Mouse (Mus musculus): ENCODE measurements at regions not wholly inside any gene's neighbourhood (a gene's known extent, or its start where the extent isn't known, plus 50 kb on each side); places are given as distances from the start of the nearest gene placed in this dataset.

DNA sequence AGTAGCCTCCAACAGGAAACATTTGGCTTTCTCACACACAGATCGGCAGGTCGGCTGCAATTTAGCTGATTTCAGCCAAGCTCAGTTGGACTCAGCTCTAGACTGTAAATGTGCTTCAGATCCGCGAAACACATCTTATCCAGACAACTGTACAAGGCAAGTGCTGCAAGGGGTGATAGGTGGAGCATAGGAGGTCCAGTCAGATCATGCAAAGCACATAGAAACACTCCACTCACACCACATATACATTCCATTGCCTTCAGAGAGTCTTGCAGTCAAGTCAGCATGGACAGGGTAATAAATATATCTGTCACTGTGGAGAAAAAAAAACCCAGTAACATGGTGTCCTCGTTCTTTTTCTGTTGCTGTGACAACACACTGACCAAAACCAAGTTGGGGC, 160.3 kb downstream of the H2al1j start:
- no peak for DNase-seq (ENCODE audit: low spot score)

DNA sequence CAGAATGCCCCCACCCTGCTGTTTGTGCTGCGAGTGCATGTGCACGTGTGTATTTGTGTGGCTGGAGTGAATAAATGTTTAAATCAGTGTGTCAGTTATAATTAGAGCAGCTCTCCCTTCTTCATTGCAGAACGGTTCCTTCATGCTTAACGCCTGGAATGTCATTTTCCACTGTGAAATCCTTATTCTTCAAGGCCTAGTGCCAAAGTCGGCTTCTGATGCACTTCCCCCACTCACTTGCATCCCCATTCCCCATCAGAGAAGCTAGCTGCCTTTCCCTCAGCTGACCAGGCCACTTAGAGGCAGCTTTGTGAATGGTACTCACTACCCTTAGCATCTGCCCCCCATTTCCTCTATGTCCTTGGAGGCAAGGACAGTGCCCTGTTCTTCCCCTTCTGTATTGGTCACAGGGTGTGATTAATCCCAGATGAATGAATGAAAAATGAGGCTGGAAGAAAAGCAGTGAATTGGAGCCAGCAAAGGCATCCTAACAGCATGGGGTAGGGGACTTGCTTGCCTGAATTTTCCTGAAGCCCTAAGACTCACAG, 162.6 kb downstream of the H2al1j start:
- no peak for DNase-seq (ENCODE audit: low spot score)

DNA sequence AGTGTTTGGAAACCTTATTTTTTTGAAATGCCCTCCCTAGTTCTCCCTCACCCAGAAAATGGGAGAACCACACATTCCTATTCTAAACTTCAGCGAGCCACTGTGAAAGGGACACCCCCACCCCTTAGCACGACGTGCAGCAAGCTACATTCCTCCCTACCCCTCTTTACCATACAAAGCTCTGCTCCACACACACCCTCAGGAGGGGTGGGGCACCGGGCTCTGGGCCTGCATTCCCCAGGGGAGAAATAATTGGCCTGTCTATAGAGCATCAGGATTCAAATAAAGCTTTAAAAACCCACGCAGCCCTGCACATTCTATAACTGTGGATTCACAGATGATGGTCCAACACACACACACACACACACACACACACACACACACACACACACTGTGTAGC, 163.6 kb downstream of the H2al1j start:
- no peak for DNase-seq (ENCODE audit: low spot score)

DNA sequence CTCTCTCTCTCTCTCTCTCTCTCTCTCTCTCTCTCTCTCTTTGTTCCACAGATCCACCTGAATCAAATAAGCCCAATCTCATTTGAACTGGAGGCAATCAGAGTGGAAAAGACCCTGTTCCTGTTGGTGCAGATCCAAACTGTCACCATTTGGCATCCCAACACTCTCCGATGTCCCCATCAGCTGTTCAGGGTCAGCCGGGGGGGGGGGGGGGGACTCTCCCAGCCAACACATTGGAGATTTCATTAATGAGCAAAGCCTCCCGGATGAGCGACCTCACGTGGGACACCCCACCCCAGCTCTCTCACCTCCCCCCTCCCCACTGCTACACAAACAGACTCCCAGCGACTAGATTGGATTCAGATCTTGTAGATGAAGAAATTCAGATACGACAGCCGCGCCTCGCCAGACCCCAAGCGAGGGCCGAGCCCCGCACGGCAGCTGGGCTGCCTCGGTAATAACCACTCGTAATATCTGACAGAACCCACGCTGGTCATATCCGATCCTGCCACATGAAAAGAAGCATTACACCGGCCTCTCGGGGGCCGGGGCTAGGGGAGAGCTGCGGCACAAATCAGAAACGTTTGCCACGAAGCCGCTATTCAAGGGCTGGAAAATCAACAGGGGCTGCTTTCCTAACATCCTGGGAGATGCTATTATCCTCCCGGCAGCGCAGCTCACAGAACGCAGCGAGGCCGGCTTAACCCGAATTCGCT, 164.2 kb downstream of the H2al1j start:
- DNase-seq (ENCODE audit: low spot score), result no peak

DNA sequence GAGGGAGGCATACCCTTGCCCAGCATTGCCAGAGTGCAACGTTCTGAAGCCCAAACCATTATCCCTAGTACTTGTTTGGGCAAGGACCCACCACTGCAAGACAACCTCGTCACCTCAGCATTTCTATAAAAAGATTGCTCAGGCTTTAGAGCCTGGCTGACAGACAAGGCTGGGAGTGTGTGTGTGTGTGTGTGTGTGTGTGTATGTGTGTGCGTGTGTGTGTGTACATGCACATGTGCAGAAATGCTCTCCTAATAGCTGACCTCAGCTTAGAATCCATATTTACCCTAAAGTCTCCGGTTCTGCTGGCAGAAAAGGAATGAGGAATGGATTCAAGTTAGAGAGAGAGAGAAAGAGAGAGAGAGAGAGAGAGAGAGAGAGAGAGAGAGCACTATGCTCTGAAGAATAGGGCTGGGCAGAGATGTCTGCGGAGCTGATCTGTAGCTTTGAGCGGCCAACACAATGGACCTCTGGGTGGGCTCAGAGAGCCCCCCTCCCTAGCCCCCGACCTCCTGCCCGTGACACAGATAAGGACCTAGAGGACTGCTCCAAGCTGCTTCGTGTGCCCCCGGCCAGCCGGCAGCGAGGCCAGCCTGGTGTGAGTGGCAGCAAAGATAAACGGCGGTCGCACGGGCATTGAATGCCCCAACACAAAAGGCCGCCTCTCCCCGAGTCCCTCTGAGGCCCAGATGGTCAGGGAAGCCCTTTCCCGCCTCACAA, 166.1 kb downstream of the H2al1j start:
- no peak for DNase-seq (ENCODE audit: low spot score)

DNA sequence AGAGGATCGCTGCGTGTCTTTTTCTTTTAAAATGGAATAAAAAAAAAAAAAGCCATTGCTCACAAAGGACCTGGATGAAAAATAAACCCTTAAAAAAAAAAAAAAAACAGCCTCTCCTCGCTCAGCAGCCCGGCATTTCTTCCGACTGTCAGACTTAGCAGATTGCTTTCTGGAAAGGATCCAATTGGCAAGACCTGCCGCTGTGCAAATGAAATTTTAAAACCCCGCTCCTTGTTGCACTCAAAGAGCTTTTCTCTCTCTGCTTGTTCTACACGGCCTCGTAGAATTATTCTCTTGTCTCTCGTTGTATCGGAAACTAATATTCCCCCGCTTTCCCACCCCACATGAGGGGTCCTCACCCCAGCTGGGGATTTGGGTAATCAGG, 166.6 kb downstream of the H2al1j start:
- peak; percentile 20 for DNase-seq (ENCODE audit: low spot score)

DNA sequence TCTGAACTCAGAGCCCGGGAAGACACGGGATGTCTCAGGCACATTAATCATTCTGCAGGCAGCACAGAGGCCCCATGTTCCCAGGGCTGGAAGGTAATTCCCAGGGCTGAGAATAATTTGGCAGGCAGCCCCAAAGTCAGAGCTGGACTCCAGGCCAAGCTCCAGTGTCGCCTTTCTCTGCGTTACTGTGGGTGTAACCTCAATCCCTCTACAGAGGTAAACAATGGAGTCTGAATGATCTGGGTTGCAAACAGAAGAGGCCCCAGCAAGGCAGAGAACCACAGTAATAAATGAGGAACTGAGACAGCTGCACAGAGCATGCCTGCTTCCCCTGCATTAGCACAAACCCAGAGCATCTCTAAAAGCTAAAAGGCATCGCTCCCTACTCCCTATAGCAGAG, 184.8 kb downstream of the H2al1j start:
- DNase-seq (ENCODE audit: low spot score), result no peak

DNA sequence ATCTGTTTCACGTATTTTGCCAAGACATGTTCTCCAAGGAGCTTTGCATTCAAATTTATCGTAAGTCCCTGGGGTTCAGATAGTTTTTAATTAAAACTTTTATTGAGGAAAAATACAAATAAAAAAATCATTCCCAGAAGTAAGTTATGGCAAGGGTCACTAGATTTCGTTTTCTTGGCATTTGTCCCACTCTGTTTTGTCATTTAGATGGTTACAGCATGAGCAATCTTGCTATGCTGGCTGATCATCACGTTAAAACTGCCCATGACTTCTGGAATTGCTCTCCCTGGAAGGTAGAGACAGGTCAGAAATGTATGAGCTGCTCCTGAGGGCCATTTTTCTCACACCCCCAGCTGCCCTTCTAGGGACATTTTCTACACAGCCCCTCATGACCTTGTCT, 185.3 kb downstream of the H2al1j start:
- DNase-seq (ENCODE audit: low spot score), result no peak

DNA sequence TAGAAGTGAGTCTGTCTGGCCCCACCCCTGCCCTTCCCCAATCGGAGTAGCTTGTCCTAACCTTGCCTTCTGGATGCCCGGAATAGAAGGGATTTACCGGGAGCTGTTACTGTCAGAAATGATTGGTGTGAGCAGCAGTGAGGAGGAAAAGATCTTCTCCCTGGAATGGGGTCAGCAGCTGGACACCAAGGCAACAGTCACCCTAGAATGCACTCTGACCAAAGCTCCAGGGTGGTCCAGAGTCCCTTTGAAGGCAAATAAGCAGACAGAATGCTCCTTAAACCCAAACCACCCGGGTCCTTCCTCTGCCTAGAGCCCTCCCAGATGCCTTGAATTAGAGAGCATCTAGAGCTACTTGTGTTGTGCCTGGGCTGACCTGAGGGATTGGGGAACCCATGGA, 196.2 kb downstream of the H2al1j start:
- no peak for DNase-seq (ENCODE audit: low spot score)

DNA sequence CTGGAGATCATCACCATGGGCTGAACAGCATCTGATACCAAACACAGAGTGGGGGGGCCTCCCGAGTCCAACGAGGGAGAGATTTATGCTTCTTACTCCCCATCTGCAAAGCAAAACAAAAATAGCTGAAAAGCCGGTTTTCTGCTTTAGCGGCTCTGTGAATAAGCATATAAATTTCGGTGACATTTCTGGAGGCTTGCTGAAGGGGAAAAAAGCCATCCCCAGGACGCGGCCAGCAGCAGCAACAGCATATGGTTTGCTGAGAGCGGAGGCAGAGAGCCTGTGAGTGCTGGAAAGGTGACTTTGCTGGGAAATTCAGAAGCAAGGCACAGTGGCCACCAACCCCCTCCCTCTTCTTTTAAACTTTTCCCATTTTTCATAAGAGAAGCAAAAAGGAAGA, 197.7 kb downstream of the H2al1j start:
- no peak for DNase-seq (ENCODE audit: low spot score)

DNA sequence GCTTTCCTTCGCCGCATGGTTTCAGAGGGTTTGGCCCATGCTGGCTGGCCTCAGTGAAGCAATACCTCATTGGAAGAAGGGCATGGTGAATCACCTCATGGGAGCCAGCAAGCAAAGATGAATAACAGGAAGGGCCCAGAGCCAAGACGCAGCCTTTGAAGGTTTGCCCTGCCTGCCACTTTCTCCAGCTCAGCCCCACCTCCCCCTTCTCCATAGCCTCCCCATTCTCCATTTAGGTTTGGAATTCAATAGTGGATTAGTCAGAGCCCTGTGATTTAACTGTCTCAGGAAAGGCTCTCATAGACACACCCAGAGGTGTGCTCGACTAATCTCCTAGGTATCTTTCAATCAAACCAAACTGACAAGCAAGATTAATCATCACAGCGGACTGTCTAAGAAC, 201.0 kb downstream of the H2al1j start:
- DNase-seq (ENCODE audit: low spot score), result no peak

DNA sequence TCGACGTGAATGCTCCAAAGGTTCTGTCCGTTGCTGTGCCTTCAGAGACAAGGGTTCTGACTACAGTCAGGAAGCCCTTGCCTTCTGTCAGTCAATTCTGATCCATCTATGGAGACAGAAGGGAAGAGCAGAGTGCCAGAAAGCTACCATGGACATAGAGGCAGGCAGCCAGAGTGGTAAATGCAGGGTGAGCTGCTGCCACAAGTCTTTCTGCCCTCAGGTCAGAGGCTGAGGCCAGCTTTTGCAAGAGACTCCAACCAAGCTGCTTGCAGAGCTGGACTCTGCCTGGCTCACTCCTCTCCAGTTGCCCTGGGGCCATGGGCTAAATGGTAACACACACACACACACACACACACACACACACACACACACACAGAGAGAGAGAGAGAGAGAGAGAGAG, 201.6 kb downstream of the H2al1j start:
- DNase-seq (ENCODE audit: low spot score), result no peak

DNA sequence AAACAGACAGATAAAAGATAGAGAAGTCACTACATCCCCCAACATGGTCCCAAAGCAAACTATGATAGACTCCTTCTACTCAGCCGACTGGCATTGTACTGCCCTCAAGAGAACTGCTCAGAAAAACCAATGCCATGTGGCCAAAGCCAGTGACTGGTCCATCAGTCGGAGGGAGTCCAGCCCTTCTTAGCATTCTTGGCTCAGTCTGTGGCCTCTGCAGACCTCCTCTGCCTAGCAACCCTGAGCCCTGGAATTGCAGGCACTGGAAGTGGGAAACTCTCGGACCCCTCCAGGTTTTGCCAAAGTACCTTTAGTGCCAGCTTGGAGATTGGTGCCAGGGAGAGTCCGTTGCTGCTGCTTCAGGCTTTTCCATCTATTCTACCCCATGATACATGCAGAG, 205.2 kb downstream of the H2al1j start:
- no peak for DNase-seq (ENCODE audit: low spot score)

DNA sequence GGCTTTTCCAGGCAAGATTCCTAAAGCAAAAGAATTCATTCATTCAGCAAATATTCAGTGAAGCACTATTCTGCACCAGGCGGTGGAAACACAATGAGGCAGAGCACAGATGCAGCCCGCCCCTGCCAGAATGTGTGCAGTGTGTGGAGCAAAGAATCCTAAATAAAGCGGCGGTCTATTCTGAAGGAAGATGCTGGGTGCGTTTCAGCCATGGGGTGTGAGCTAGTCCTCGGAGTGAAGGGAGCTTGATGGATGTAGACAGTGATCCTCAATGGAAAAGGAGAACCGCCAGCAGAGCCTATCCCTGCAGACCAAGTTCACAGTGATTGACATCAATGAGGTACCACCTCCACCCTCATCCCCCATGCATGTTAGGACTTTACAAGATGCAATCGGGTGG, 206.2 kb downstream of the H2al1j start:
- DNase-seq (ENCODE audit: low spot score), result peak; percentile 17

DNA sequence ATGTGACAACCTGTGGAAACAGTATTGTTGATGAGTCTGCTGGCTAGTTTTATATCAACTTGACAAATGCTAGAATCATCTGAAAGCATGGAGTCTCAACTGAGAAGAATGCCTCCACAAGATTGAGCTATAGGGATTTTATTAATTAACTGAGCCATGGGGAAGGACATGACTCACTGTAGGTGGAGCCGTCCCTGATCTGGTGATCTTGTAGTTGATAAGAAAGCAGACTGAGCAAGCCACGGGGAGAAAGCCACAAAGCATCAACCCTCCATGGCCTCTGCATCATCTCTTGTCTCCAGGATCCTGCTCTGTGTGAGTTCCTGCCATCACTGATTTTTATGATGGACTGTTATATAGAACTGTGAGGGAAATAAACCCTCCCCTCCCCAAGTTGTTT, 213.4 kb downstream of the H2al1j start:
- DNase-seq (ENCODE audit: low spot score), result no peak

DNA sequence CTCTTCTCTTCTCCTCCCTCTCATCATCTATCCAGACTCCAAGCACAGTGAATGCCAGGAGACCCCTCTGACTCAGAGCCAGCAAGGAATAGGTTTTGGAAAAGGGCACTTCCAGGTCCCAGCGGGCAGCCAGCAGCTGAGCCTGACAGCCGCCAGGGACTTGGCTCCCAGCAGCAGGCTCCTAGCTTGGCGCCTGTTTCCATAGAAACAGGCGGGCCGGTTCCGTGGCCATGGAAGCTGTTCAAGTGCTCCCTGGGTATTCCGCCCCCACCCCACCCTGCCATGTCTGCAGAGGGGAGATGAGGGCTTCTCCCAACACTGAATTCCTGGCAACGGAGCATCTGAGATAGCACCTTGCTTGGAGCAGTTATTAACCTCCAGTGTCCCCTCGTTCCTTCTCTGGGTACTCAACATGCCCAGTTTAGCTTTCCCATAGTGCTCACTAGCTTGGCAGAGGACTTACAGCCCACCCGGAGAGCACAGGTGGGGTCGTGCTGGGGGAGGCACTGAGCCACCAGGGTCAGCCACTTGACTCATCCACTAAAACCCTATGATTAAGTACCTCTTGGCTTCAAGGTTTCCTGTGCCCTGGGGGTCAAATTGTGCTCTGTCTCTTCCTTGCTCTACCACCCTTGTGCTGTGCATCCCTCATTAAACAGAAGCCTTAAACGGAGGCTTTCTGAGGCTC, 222.7 kb downstream of the H2al1j start:
- no peak for DNase-seq (ENCODE audit: low spot score)

DNA sequence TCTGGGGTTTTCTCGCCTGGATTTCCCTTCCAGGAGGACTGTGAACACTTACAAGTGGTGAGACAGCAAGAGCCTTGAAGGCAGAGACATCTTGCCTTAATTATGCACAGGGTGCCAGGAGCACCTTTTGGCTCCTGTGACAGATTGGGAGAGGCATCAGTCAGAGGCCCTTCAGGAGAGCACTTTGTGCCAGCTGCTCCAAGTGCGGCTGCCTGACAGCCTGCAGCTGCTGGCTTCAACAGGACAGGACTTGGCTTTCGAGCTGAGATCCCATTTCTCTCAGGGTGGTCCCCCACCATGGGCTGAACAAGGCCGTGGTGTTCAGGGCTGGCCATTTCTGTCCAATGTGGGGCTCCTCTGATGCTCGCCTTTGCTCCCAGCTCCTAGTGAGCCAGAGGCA, 224.6 kb downstream of the H2al1j start:
- no peak for DNase-seq (ENCODE audit: low spot score)

DNA sequence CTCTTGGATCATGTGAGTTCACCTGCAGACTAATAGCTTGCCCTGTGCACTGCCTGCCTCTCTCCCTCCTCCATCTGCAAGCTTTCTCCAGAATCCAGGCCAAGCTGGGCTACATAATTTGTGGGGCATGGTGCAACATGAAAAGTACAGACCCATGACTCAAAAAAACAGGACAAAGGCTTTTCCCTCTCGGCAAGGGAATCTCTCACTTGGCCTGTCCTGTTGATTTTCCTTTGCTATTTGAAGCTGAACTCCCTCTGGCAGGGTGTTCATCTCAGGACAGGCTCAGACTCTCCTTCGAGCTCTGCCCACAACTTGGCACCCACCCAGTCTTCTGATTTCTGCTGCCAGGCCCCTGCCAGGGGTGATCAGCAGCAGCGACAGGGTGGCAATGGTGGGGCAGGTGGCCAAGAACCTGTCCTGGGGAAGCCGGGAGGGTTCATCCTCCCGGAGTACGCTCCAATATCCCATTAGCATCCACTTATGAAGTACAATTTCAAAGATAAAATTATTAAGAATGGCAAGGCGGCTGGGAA, 227.5 kb downstream of the H2al1j start:
- DNase-seq (ENCODE audit: low spot score), result no peak

DNA sequence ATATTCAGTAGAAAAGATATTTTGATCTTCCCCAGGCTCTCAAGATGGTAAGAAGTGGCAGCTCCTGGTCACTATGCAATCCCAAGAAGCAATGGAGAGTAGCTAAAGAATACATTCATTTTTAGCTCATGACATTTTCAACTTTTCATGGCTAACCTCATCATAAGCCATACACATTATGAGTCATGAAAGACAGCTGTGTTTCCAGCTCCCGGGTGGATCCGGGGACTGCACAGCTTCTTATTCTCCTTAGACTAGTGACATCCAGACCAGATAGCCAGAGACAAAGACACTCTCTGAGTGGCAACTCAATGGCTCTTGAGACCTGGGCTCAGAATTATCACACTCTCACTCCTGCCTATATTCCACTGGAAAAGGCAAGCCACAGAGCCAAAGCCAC, 230.6 kb downstream of the H2al1j start:
- no peak for DNase-seq (ENCODE audit: low spot score)

DNA sequence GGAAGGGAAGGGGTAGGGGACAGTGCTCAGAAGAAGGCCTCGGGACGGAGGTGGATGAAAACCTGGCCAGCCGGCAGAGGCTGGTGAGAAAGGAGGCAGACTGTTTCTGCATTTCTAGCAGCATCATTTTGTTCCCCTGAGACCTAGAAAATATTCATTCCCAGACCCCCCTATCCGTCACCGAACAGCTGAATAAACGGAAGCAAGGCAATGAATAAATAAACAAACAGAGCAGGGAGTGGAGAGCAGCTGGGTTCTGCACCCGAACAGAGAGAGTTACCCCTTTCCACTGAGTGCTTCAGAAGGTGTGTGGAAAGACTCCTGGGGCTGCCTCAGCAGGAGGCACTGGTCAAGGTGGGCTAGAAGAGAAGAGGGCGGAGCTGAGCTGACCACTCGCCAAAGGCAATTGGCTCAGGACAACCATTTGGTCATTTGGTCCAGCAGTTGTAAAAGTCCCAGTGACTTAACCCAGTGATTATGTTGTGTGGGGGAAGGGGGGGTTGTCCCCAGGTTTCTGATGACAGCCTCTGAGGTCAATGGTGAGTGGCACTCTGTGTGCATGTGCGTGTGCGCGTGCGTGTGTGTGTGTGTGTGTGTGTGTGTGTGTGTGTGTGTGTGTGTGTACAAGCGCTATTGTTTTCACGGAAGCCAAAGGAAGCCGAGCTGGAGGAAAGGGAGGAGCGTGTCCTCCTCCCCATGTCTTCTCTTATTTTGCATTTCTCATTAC, 233.1 kb downstream of the H2al1j start:
- no peak for DNase-seq (ENCODE audit: low spot score)

DNA sequence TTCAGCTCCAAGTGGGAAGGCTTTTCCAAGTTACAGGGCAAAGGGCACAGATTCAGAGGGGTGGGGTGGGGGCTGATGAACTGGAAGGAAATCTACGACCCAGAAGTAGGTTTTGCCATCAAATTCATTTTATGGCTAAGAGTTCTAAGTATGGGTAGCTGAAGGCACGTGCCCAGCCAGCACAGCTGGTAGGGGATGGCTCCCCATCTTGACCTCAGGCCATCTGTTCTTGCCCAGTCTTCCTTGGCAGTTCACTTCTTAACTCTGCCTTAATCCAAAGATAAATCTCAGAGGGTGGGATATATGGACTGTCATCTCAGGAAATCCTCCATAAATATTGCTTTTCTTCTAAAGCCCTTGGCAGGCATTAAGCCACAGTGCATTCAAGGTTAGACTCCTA, 238.3 kb downstream of the H2al1j start:
- no peak for DNase-seq (ENCODE audit: low spot score)

DNA sequence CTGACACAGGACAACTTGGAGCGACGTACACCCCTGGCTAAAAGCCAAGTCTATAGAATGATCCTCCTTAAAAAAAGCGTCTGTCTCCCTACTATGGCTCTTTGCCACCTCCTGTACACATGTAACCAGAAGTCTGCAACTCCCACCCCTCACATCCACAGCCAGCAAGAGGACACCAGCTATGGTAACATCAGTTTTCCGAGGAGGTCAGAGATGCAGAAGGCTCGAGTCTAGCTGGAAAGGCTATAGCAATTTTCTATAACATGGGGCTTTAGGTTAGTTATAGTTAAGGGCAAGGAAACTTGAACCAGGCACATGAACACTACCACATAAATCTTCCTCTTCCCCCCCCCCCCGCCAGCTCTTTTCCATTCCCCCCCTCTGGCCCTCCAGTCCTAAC, 240.2 kb downstream of the H2al1j start:
- no peak for DNase-seq (ENCODE audit: low spot score)
